Mouse (Mus musculus) embryonic fibroblast, embryonic 13.5 days (primary cell): ENCODE results near the gene Khk. TPM values are rescaled to one million over a fixed set of nuclear protein-coding genes. Genes with fewer than 3 reads are reported as not detected.

Experiments used
- H3K27ac ChIP-seq: 2 replicates; pipeline ENCODE4 v1.5.1; 2012; ENCODE audit warnings: low read length, control low read depth, inconsistent platforms; ENCODE audit not compliant: insufficient read depth
- H3K4me1 ChIP-seq: 2 replicates; pipeline ENCODE4 v1.6.1; 2011; ENCODE audit warnings: low read length; ENCODE audit not compliant: control insufficient read depth, insufficient read depth
- H3K4me3 ChIP-seq: 2 replicates; pipeline ENCODE4 v1.5.1; 2011; ENCODE audit warnings: mild to moderate bottlenecking, control low read depth, low read length; ENCODE audit not compliant: insufficient read depth
- CTCF ChIP-seq: IDR thresholded peaks from 2 replicates; pipeline ENCODE4 v1.5.1; 2011; ENCODE audit warnings: mild to moderate bottlenecking, control low read depth, low read length, moderate library complexity, borderline replicate concordance; ENCODE audit not compliant: insufficient read depth
- POLR2A ChIP-seq: IDR thresholded peaks from 2 replicates; pipeline ENCODE4 v1.6.1; 2011; ENCODE audit warnings: low read depth, mild to moderate bottlenecking, control low read depth, low read length, moderate library complexity
- polyA plus RNA-seq: library from polyadenylated mRNA; stranded (reverse); fragments of >200 nt; gene quantifications from 2 replicates; pipeline ENCODE4 v1.2.4, GENCODE M21; 2011; ENCODE audit warnings: low read depth; ENCODE audit not compliant: missing spikeins, insufficient read length

Gene Khk
- polyA plus RNA-seq, 1 experiment = 12.4 TPM

GRCm38 (mm10) chr5:30888337-30889087, 32.7 kb upstream of the Khk start, which contains the start of gene Agbl5:
TSS of gene Agbl5 (plus strand) at chr5:30888694.
- Histone ChIP-seq H3K27ac (peak within 1 kb of the TSS; percentile 76), H3K4me3 (peak within 1 kb of the TSS; percentile 64), H3K4me1 (peaks cover 7% of the 10 kb centered on the region; the same call in 1 of the 2 replicates)
- TF ChIP-seq CTCF (no peak), POLR2A (no peak)

DNA sequence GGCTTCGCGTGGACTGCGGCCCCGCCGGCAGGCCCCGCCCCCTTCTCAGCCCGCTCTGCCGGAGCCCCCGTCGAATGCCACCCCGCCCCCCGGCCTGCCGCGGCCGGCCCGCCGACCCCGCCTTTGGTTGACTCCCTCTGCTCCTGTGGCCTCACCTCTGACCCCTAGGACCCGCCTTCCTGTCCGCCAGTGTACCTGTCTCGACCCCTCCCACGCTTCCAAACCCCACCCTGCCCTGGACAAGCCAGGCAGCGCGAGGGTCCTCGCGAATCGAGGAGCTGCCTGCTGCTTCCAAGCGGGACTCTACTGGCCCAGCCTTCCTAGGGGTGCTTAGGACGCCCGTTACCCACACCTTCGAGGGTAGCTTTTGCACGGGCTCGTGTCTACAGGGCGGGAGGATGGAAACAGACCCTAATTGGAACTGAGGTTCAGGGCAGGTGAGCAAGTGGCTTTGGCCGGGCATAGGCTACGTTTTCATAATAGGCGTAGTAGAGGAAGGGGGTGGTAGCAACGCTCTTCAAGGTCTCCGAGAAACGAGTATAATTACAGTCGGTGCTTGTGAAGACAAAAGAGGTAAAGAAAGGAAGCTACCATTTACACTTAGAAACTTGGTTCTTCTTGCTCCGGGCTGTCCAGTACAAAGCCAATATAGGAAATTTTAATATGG, 32.0 kb upstream of the Khk start:
- Histone ChIP-seq H3K4me1 (peaks cover 7% of the 10 kb centered on the region; the same call in 1 of the 2 replicates), H3K4me3 (peak overlapping the region; percentile 64), H3K27ac (peak overlapping the region; percentile 76)
- TF ChIP-seq CTCF = no peak
- peak; percentile 55 for TF ChIP-seq POLR2A

GRCm38 (mm10) chr5:30890375-30890774, 30.9 kb upstream of the Khk start:
- H3K4me3 ChIP-seq = no peak overlapping the region
- no peak for TF ChIP-seq POLR2A
- no peak for TF ChIP-seq CTCF
- H3K27ac ChIP-seq = peak overlapping the region; percentile 60
- peaks cover 7% of the 10 kb centered on the region; the same call in 1 of the 2 replicates for H3K4me1 ChIP-seq

DNA sequence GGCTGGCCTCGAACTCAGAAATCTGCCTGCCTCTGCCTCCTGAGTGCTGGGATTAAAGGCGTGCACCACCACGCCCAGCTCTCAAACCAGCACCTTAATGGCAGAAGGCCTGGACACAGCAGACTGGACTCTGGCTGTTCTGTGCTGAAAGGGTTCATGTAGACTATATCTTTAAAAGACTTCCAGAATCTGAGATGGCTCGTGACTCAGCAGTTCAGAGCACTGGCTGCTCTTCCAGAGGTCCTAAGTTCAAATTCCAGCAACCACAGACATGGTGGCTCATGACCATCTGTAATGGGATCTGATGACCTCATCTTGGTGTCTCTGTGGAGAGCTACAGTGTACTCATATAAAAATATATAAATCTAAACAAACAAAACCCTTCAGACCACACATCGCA, 19.4 kb upstream of the Khk start:
- H3K4me3 ChIP-seq = no peak overlapping the region
- peak overlapping the region; percentile 49; the same call in 1 of the 2 replicates for H3K27ac ChIP-seq
- peaks cover 7% of the 10 kb centered on the region; the same call in 1 of the 2 replicates for H3K4me1 ChIP-seq
- TF ChIP-seq POLR2A (no peak), CTCF (no peak)

DNA sequence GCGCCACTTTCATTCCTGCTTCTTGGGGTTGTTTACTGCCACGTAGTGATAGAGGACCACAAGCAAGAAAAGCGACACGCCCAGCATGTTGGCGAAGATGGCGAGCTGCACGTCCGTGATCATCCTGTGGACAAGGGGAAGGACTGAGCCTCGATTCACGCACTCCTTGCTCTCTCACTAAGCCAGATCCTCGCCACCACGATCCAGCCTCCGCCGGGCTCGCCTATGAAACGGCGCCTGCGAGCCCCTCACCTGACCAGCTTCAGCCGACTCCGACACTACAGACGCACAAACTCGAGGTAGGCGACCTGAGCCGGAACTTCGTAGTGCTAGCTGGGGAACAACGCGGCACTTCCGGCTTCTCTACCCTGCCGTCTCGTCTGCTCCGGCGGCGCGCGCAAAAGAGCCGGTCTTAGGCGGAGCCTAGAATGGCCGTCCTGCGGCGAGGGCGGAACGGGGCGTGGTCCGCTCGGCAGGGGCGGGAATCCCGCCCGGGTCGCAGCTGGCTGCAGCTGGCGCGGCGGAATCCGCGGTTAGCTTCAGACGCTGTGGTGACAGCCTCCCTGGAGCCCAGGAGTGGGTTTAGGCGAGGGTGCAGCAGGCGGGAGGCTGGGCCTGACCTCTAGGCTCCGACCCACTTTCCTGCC, 13.7 kb upstream of the Khk start, which contains the start of gene Ost4:
TSS of gene Ost4 (minus strand) at position 376 of the 647 bp plus-strand sequence.
- H3K27ac ChIP-seq = peak within 1 kb of the TSS; percentile 97
- H3K4me1 ChIP-seq = peaks cover 14% of the 10 kb centered on the region
- TF ChIP-seq CTCF (no peak), POLR2A (peak; percentile 80)
- H3K4me3 ChIP-seq = peak within 1 kb of the TSS; percentile 94

DNA sequence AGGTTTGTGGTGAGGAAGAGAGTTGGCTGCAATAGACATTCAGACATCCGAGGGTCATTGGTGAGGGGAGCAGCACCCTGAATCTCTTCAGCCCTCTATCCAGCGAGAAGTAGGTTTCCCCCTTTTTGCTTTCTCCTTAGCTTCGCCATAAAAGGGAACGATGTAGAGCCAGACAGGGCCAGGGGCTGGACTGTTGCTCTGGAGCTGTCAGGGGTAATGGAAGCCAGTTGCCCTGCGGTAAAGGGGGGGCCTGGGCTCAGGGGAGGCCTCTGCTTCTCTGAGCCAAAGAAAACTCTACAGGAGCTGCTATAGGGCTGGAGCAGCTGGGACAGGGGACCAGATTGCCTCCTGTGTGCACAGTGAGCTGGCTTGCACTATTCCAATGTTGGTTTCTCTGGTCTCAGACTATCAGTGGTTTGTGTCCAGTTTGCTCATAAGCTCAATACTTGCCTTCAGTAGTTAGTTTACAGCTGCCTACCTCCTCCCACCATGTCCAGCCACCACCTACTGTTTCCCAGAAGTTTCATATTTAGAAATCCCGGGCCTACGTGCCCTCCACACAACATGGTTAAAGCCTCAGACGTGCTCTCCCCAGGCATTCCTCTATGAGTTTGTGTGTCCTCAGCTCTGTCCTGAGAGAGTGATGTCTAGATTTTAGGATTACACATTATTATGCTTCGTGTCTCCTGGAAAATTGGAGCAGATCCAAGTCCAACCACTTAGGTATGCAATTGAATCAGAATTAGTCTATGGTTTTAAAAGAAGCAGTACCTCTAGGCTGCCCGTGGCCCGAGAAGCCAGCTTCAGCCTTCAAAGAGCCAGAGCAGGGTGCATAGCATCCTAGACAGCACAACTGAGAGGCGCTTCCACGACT, 12.6 kb upstream of the Khk start:
- TF ChIP-seq CTCF = no peak
- TF ChIP-seq POLR2A = peak; percentile 23; the same call in 1 of the 2 replicates
- Histone ChIP-seq H3K4me1 (peaks cover 18% of the 10 kb centered on the region), H3K27ac (peak overlapping the region; percentile 97), H3K4me3 (peak overlapping the region; percentile 39)

- H3K4me1 ChIP-seq = peaks cover 18% of the 10 kb centered on the region
- TF ChIP-seq CTCF (no peak), POLR2A (no peak)
- no peak overlapping the region for H3K4me3 ChIP-seq
- H3K27ac ChIP-seq = peak overlapping the region; percentile 97
Measured at GRCm38 (mm10) chr5:30909300-30909659, 12.0 kb upstream of the Khk start.

DNA sequence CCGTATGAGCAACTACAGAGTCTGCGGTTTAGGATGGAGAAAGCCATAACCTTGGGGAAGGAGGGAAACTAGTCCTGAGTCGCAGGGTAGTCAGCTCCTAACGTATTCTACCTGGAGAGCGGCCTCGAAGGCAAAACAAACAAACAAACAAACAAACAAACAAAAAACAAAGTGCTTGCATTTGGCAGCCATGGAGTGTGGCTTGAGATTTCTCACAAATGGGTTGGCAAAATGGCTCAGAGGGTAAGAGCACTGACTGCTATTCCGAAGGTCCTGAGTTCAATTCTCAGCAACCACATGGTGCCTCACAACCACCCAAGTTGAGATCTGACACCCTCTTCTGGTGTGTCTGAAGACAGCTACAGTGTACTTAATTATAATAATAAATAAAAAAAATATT, 11.4 kb upstream of the Khk start:
- H3K4me1 ChIP-seq = peaks cover 16% of the 10 kb centered on the region
- TF ChIP-seq CTCF = no peak
- no peak for TF ChIP-seq POLR2A
- H3K4me3 ChIP-seq = no peak overlapping the region
- H3K27ac ChIP-seq = peak overlapping the region; percentile 97

GRCm38 (mm10) chr5:30910481-30910880, 10.8 kb upstream of the Khk start:
- peak overlapping the region; percentile 22; the same call in 1 of the 2 replicates for H3K27ac ChIP-seq
- H3K4me3 ChIP-seq = no peak overlapping the region
- peaks cover 16% of the 10 kb centered on the region for H3K4me1 ChIP-seq
- TF ChIP-seq POLR2A (no peak), CTCF (no peak)
